Mouse (Mus musculus) CD8-positive naive resting alpha-beta T cell, adult 2 months (primary cell): ENCODE measurements around the gene Serpina12.

Source experiments
- DNase-seq, 2 experiments: peaks; one replicate each; pipeline ENCODE4 v3.0.0; 2022; ENCODE audit warnings: low read depth in 2 of 2, low spot score in 2 of 2

Serpina12 gene

GRCm38 (mm10) chr12:104044343-104044742, at the start of gene Serpina12:
Gene Serpina12 (minus strand): TSS chr12:104044443.
- no peak for DNase-seq

DNA sequence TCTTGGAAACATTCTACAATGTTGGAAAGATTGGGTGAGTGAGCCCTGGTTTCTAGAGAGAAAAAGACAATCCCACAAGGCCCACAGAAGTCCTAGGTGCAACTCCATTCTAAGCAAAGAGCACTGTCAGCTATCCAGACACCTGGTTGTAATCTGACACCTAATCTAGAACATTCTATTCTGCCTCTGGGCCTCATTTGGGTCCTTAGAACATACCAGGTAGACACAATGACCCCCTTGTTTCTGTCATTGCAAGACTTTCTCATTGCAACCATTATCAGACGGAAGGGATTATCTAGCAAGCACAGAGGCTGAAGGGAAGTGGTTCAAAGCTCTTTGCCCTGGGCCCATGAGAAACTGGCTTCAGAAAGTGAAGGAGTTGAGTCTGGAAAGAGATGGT, 47.1 kb upstream of the Serpina12 start:
- DNase-seq, result no peak

DNA sequence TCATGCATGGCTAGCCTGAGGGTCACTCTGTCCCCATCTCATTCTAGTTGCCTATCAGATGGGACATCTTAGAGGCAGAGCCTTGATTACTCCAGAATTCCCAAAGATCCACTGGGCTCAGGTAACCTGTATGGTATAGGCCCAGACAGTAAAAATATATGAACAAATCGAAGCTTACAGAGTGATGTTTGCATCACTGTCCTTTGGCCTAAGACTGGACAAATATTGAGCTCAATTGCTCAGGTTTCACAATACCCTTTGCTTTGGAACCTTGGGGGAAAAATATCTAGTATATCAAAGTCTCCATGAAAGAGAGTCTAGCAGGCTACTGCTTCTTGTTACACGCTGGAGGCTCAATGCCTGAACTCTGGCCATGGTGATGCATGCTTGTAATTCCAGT, 45.9 kb upstream of the Serpina12 start:
- no peak for DNase-seq

DNA sequence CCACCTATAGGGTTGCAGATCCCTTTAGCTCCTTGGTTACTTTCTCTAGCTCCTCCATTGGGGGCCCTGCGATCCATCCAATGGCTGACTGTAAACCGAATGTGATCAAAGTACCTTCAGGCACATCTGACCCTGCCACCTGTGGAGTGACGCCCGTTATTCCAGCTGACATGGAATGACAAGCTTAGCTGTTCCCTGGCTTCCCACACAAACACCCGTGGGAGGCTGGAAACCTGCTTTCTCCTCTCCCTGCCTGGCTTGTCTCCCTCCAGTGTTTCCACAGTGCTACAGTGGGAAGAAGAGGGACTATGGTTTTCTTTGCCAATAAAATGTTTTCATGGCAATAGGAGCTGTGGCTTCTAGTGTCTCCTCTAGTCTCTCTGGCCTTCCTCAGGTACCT, 28.0 kb upstream of the Serpina12 start:
- no peak for DNase-seq

GRCm38 (mm10) chr12:104071708-104072107, 27.5 kb upstream of the Serpina12 start:
- DNase-seq, result no peak

DNA sequence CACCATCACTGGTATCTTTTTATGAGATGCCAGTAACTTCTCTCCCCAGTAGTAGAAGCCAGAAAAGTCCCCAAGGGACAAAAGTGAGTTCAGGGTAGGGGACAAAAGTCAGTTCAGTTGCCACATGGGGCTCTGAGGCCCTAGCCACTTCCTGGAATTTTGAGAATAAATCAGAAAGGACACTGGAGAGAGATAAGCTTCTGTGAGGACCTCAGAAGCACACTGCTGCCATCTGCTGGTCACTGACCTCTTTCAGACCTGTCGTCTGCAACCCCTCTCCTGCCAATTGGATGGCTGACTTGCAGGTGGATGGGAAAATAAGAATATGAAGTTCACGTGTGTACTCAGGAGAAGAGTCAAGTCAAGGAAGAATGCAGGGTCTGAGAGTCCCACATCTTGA, 25.4 kb upstream of the Serpina12 start:
- DNase-seq, result no peak

DNA sequence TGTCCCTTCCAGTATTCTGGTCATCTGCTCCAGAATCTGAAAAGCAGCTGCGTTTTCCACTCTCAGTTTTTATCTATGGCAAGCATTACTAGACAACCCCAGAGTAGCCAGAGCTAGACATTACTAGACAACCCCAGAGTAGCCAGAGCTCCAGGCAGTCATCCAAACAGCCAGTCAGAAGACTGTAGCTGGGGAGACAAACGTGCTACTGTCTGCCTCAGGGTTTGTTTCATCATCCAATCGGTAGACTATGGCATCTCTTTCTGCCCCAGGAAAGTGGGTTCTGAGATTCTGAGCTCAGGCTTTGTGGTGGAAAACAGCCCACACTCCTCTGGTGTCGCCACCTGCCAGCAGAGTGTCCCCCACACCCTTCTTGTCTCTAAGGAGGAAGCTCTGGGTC, 23.3 kb upstream of the Serpina12 start:
- no peak for DNase-seq

DNA sequence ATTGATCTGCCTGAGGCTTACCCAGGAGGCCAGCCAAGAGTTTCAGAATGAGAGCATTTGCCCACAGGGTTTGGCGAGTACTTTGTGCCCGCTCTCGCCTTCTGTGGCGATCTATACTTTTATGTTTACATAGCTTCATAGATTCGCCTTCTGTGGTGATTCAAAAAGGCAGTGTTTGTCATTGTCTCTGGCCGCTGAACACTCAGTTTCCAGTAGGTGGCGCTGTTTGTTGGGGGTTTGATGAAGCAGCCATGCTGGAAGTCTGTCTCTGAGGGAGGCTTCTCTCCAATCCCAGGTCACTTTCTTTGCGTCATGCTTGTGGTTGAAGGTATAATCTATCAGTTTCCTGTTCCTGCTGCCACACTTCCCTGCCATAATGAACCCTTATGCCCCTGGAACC, 22.0 kb upstream of the Serpina12 start:
- peak in 1 of 2 experiments; percentile 2 for DNase-seq

DNA sequence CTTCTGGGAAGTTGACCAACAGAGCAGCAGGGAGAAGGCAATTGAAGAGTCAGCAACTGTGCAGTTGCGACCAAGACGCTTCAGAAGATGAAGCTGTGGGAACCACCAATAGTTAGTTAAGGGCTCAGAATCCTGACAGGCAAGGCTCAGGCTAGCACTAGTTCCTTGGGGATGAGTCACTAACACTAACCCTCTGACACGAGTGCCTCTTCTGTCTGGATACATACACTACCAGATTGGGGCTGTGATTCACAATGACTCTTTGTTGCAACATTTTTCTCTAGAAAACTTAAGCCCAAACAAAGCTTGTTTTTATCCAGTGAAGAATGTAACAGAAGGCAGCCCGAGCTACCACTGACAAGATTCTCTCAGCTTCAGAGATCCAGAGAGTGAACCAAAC, 20.8 kb upstream of the Serpina12 start:
- DNase-seq, result no peak

DNA sequence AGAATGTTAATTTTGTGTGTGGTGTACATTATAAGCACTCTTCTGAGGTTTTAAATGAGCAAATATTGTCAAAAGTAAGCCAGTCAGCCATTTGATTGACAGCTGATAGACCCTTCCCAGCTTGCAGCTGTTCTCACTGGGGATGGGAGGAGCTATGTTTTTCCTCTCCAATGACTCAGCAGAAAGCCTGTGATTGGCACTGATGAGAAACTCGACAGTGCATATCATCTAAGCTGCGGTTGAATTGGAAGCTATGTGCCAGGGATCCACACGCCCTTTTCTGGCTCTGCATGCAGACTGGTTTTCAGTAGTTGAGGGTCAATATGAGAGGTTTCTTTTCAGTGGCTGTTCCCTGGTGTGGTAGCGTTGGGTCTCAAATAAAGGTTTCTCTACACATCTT, 20.3 kb upstream of the Serpina12 start:
- no peak for DNase-seq

GRCm38 (mm10) chr12:104061862-104062261, 17.6 kb upstream of the Serpina12 start:
- DNase-seq, result no peak

GRCm38 (mm10) chr12:104060126-104060525, 15.9 kb upstream of the Serpina12 start:
- no peak for DNase-seq

GRCm38 (mm10) chr12:104057531-104057930, 13.3 kb upstream of the Serpina12 start:
- DNase-seq, result no peak

- peak in 1 of 2 experiments; percentile 4 for DNase-seq
Observed at GRCm38 (mm10) chr12:104057050-104057449, 12.8 kb upstream of the Serpina12 start.

GRCm38 (mm10) chr12:104055755-104056154, 11.5 kb upstream of the Serpina12 start:
- no peak for DNase-seq

DNA sequence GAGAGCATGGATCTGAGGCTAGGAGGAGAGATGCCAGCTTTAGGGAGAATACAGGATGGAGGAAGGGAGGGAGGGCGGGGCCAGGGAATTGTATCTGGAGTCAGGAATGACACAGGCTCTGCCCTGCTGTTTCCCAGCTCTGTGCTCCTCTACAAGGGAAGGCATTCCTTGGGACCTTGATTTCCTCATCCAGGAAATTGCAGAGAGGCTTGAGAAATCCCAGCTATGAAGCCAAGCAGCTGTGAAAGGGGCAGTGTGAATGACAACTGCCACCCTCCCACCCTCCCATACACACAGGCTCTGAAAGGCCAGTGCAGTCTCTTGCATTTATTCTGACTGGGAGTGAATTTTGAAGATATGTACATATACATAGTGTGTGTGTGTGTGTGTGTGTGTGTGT, 9.8 kb upstream of the Serpina12 start:
- no peak for DNase-seq

GRCm38 (mm10) chr12:104045713-104046112, 1.5 kb upstream of the Serpina12 start:
- DNase-seq, result no peak

DNA sequence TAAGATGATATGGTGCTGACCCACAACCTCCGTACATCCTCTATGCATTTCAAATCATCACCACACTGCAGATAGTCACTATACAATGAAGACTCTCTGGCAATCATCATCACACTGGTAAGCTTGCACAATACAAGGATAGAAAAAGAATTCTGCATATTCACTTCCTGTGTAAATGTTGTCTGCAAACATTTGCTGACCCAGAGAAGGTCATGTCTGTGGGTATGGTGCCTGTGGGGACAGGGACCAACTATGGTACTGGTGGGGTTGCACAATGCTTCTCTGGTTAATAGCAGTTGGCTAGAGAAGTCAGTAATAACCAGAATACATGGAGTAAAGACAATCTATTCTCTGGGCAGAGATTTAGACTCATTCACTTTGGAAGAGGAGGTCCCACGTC, 1.5 kb downstream of the Serpina12 start:
- no peak for DNase-seq

- DNase-seq, result no peak
Observed at GRCm38 (mm10) chr12:104041401-104041800, 2.8 kb downstream of the Serpina12 start.

GRCm38 (mm10) chr12:104038181-104038580, 6.1 kb downstream of the Serpina12 start:
- DNase-seq, result no peak

DNA sequence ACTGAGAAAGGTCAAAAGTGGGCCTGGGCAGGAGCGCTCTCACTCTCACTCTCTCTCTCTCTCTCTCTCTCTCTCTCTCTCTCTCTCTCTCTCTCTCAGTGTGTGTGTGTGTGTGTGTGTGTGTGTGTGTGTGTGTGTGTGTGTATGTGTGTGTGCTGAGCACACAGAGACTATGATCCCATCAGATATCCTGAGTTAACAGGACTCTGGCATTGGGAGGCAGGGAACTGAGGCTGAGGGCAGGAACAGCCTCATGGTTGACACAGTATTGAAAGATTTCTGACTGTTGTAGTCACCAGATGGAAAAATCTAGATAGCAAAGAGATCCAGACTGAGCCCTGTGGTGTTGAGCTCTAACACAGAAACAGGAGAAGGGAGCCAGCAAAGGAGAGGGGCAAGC, 10.5 kb downstream of the Serpina12 start:
- DNase-seq, result no peak

GRCm38 (mm10) chr12:104029986-104030385, 14.3 kb downstream of the Serpina12 start:
- DNase-seq, result no peak

DNA sequence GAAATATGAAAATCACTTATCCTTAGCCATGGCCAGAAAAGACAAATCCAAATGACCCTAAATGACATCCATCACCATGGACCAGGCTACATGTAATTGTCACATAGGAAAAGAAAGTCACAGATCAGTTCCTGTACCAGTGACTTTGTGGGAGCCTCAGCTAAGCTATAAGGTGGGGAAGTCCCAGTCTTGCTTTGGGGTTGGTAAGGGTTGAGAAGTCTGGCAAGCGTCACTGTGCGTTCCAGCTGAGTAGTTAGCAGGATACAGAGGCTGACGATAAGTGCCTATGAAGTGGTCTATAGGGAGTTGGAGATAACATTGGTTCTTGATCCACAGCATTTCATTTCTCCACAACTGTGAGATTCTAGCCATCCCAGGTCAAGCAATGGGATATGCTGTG, 29.0 kb downstream of the Serpina12 start:
- DNase-seq, result no peak

- no peak for DNase-seq
Observed at GRCm38 (mm10) chr12:104013620-104014019, 30.6 kb downstream of the Serpina12 start, which contains the start of gene Serpina9. Gene Serpina9 (minus strand): TSS chr12:104013755.
